Mouse (Mus musculus) lung, postnatal 10 days (tissue): ENCODE measurements around the gene Manba.

Experiments
- DNase-seq: peaks from one replicate; pipeline ENCODE4 v3.0.0; 2021

Manba gene

GRCm38 (mm10) chr3:135534103-135534502, 48.7 kb downstream of the Manba start:
- DNase-seq: peak; percentile 27

- peak; percentile 38 for DNase-seq
Observed at GRCm38 (mm10) chr3:135546212-135546923, 61.0 kb downstream of the Manba start.

- DNase-seq: no peak
Observed at GRCm38 (mm10) chr3:135547298-135547697, 61.9 kb downstream of the Manba start.

GRCm38 (mm10) chr3:135552874-135553273, 67.5 kb downstream of the Manba start:
- DNase-seq: no peak

- DNase-seq: no peak
Observed at GRCm38 (mm10) chr3:135555192-135555591, 69.8 kb downstream of the Manba start.

GRCm38 (mm10) chr3:135556052-135556587, 70.7 kb downstream of the Manba start:
- no peak for DNase-seq

GRCm38 (mm10) chr3:135556851-135557662, 71.6 kb downstream of the Manba start:
- no peak for DNase-seq

- no peak for DNase-seq
Observed at GRCm38 (mm10) chr3:135562036-135562435, 76.6 kb downstream of the Manba start.

GRCm38 (mm10) chr3:135563163-135563689, 77.8 kb downstream of the Manba start:
- DNase-seq: no peak

GRCm38 (mm10) chr3:135564706-135565105, 79.3 kb downstream of the Manba start:
- DNase-seq: no peak

- DNase-seq: no peak
Observed at GRCm38 (mm10) chr3:135565306-135565705, 79.9 kb downstream of the Manba start.

- no peak for DNase-seq
Observed at GRCm38 (mm10) chr3:135567888-135568287, 82.5 kb downstream of the Manba start.

GRCm38 (mm10) chr3:135568633-135569032, 83.2 kb downstream of the Manba start:
- DNase-seq: no peak

- DNase-seq: no peak
Observed at GRCm38 (mm10) chr3:135571540-135571939, 86.1 kb downstream of the Manba start.

GRCm38 (mm10) chr3:135573051-135573450, 87.6 kb downstream of the Manba start:
- peak; percentile 49 for DNase-seq

- DNase-seq: no peak
Observed at GRCm38 (mm10) chr3:135575126-135575525, 89.7 kb downstream of the Manba start.

- DNase-seq: no peak
Observed at GRCm38 (mm10) chr3:135578588-135579140, 93.3 kb downstream of the Manba start.

- DNase-seq: peak; percentile 57
Observed at GRCm38 (mm10) chr3:135579179-135579578, 93.8 kb downstream of the Manba start.

- peak; percentile 75 for DNase-seq
Observed at GRCm38 (mm10) chr3:135580439-135581275, 95.2 kb downstream of the Manba start.

GRCm38 (mm10) chr3:135581606-135582117, 96.3 kb downstream of the Manba start:
- DNase-seq: peak; percentile 66

GRCm38 (mm10) chr3:135582246-135582645, 96.8 kb downstream of the Manba start:
- no peak for DNase-seq

GRCm38 (mm10) chr3:135585482-135585881, 100.1 kb downstream of the Manba start:
- DNase-seq: no peak
